Mouse (Mus musculus) lung, adult 2 months (tissue): Measurements from ENCODE around the gene Tspan32.

ENCODE experiments used
- CTCF ChIP-seq: fragments of 200-500 bp; IDR thresholded peaks from 2 replicates; pipeline ENCODE4 v1.5.1; 2011; ENCODE audit warnings: mild to moderate bottlenecking, low read length, control low read depth; ENCODE audit not compliant: insufficient read depth
- POLR2A ChIP-seq: fragments of 200-500 bp; IDR thresholded peaks from 2 replicates; pipeline ENCODE4 v1.6.1; 2011; ENCODE audit warnings: low read depth, mild to moderate bottlenecking, control low read depth, low read length, borderline replicate concordance; ENCODE audit errors: extremely low read depth

DNA sequence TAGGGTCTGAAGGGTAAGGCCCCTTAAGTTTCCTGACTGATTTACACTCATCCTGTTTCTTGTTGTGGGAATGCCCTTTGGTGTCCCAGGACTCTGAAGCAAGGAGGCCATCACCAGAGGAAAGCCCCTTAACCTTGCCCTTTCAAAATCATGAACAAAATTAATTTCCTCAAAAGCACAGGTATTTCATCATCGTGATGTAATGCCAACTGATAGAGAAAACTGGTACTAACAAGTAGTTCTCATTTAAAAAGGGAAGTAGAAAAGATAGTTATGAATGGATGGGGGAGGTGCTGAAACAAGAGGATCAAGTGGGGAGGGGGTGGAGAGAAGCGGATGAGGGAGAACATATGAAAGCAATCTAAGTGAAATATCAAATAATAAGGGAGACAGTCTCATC is 18.7 kb downstream of the Tspan32 start:
- TF ChIP-seq POLR2A (no peak), CTCF (no peak)
